7 mouse cellular contexts compared by ENCODE assay signal in genomic region chr1:51466385-51466784, GRCm38 (mm10). TPM values are rescaled to one million over a fixed set of nuclear protein-coding genes. Genes with fewer than 3 reads are reported as not detected.
DNase-seq lines count a peak whose midpoint lies in the region; ATAC-seq and TF ChIP-seq lines count a peak whose summit lies in the region.

No protein-coding gene starts in this region.

- DNase-seq in CD4-positive, CD25-positive, alpha-beta regulatory T cell, adult 2 months (ENCODE audit: low read depth, low spot score), result peak; percentile 60
- DNase-seq in MEL (ENCODE audit: low read depth, low spot score), result peak; percentile 58
- peak; percentile 67 for DNase-seq in lung, postnatal 0 days (ENCODE audit: low spot score)
- no peak for DNase-seq in urinary bladder, postnatal 14 days (ENCODE audit: low spot score)

- no peak for TF ChIP-seq EP300 in MEL (IDR thresholded peaks at IDR 0.05; ENCODE audit: low read depth in 1 of 2, low read length in 2 of 2)
- TF ChIP-seq EP300 in lung, postnatal 0 days (IDR thresholded peaks at IDR 0.05), result no peak

- H3K79me2 ChIP-seq in MEL (ENCODE audit: control insufficient read depth, insufficient read depth, low read length, poor library complexity), result no peaks in the 10 kb centered on the region

- H3K4me2 ChIP-seq in intestine, embryonic 15.5 days (replicated peaks), result no peak overlapping the region
- H3K4me2 ChIP-seq in intestine, embryonic 16.5 days (ENCODE audit: low read depth, low read length), result no peak overlapping the region
- no peak overlapping the region for H3K4me2 ChIP-seq in lung, postnatal 0 days (replicated peaks; ENCODE audit: low read depth, low read length)
- no peak overlapping the region for H3K4me2 ChIP-seq in neural tube, embryonic 15.5 days

- no peak overlapping the region for H3K27ac ChIP-seq in intestine, embryonic 15.5 days
- H3K27ac ChIP-seq in intestine, embryonic 16.5 days (ENCODE audit: low read length), result no peak overlapping the region
- H3K27ac ChIP-seq in MEL (ENCODE audit: control insufficient read depth, low read depth, low read length), result no peak overlapping the region
- no peak overlapping the region for H3K27ac ChIP-seq in lung, postnatal 0 days (ENCODE audit: low read length)
- H3K27ac ChIP-seq in neural tube, embryonic 15.5 days (replicated peaks), result no peak overlapping the region

- no peaks in the 10 kb centered on the region for H3K9me3 ChIP-seq in intestine, embryonic 15.5 days
- H3K9me3 ChIP-seq in intestine, embryonic 16.5 days (ENCODE audit: control insufficient read depth, low read length), result no peaks in the 10 kb centered on the region
- no peaks in the 10 kb centered on the region for H3K9me3 ChIP-seq in MEL (replicated peaks; ENCODE audit: insufficient read depth, low read length)
- no peaks in the 10 kb centered on the region for H3K9me3 ChIP-seq in lung, postnatal 0 days (ENCODE audit: low read length)
- H3K9me3 ChIP-seq in neural tube, embryonic 15.5 days (replicated peaks), result no peaks in the 10 kb centered on the region

- no peak overlapping the region for H3K4me3 ChIP-seq in intestine, embryonic 15.5 days (replicated peaks)
- no peak overlapping the region for H3K4me3 ChIP-seq in intestine, embryonic 16.5 days (ENCODE audit: low read length)
- no peak overlapping the region for H3K4me3 ChIP-seq in MEL (ENCODE audit: control insufficient read depth in 1 of 2, insufficient read depth in 1 of 2, low read depth in 2 of 2, low read length in 2 of 2)
- H3K4me3 ChIP-seq in lung, postnatal 0 days (ENCODE audit: low read depth, low read length), result no peak overlapping the region
- no peak overlapping the region for H3K4me3 ChIP-seq in neural tube, embryonic 15.5 days (replicated peaks)

- TF ChIP-seq RAD21 in MEL (IDR thresholded peaks at IDR 0.05; ENCODE audit: low read depth, low read length), result peak; percentile 48

- TF ChIP-seq CTCF in MEL (IDR thresholded peaks at IDR 0.05 in 2 of 3, conservative IDR thresholded peaks at IDR 0.05 in 1 of 3; ENCODE audit: control insufficient read depth in 1 of 3, insufficient read depth in 1 of 3, low read depth in 2 of 3, low read length in 3 of 3, poor library complexity in 1 of 3, severe bottlenecking in 1 of 3), result peak in 2 of 3 experiments; percentile 25 to 66; a peak in 4 of 6 replicates
- TF ChIP-seq CTCF in lung, postnatal 0 days (IDR thresholded peaks at IDR 0.05), result peak; percentile 72

- no peaks in the 10 kb centered on the region for H3K27me3 ChIP-seq in intestine, embryonic 15.5 days (replicated peaks)
- no peaks in the 10 kb centered on the region for H3K27me3 ChIP-seq in intestine, embryonic 16.5 days (replicated peaks; ENCODE audit: control insufficient read depth, insufficient read depth, low read length)
- H3K27me3 ChIP-seq in MEL (ENCODE audit: control insufficient read depth in 1 of 2, insufficient read depth in 2 of 2, low read length in 2 of 2), result no peaks in the 10 kb centered on the region
- H3K27me3 ChIP-seq in lung, postnatal 0 days (replicated peaks; ENCODE audit: insufficient read depth, low read length), result no peaks in the 10 kb centered on the region
- H3K27me3 ChIP-seq in neural tube, embryonic 15.5 days (replicated peaks), result no peaks in the 10 kb centered on the region

- 31% methylated on average over 1 of the region's 1 CpGs for WGBS in intestine, embryonic 15.5 days
- WGBS in intestine, embryonic 16.5 days, result 33% methylated on average over 1 of the region's 1 CpGs
- 15% methylated on average over 1 of the region's 1 CpGs for WGBS in lung, postnatal 0 days
- WGBS in neural tube, embryonic 15.5 days, result 50% methylated on average over 1 of the region's 1 CpGs

- H3K4me1 ChIP-seq in intestine, embryonic 15.5 days (replicated peaks), result no peaks in the 10 kb centered on the region
- H3K4me1 ChIP-seq in intestine, embryonic 16.5 days (ENCODE audit: control insufficient read depth, insufficient read depth, low read length), result no peaks in the 10 kb centered on the region
- H3K4me1 ChIP-seq in MEL (ENCODE audit: control insufficient read depth in 1 of 2, insufficient read depth in 2 of 2, low read length in 2 of 2), result no peaks in the 10 kb centered on the region
- H3K4me1 ChIP-seq in lung, postnatal 0 days (ENCODE audit: insufficient read depth, low read depth, low read length), result no peaks in the 10 kb centered on the region
- no peaks in the 10 kb centered on the region for H3K4me1 ChIP-seq in neural tube, embryonic 15.5 days

- ATAC-seq in intestine, embryonic 15.5 days, result peak; percentile 58
- ATAC-seq in intestine, embryonic 16.5 days, result no peak
- no peak; the same call in 1 of the 2 replicates for ATAC-seq in lung, postnatal 0 days
- ATAC-seq in neural tube, embryonic 15.5 days (ENCODE audit: low FRiP score), result no peak

- H3K36me3 ChIP-seq in intestine, embryonic 15.5 days, result no peaks in the 10 kb centered on the region
- H3K36me3 ChIP-seq in intestine, embryonic 16.5 days (ENCODE audit: control insufficient read depth, insufficient read depth, low read length), result no peaks in the 10 kb centered on the region
- H3K36me3 ChIP-seq in MEL (ENCODE audit: control insufficient read depth in 1 of 2, insufficient read depth in 2 of 2, low read length in 2 of 2), result peaks cover 0 to 3% of the 10 kb centered on the region in 2 experiments; a peak in 2 of 4 replicates
- H3K36me3 ChIP-seq in lung, postnatal 0 days (ENCODE audit: insufficient read depth, low read length), result no peaks in the 10 kb centered on the region
- H3K36me3 ChIP-seq in neural tube, embryonic 15.5 days, result no peaks in the 10 kb centered on the region

- H3K9ac ChIP-seq in intestine, embryonic 15.5 days, result no peak overlapping the region
- no peak overlapping the region for H3K9ac ChIP-seq in intestine, embryonic 16.5 days (ENCODE audit: low read depth, low read length)
- no peak overlapping the region for H3K9ac ChIP-seq in MEL (ENCODE audit: control insufficient read depth, low read depth, low read length, poor library complexity, severe bottlenecking)
- H3K9ac ChIP-seq in lung, postnatal 0 days (replicated peaks; ENCODE audit: low read depth), result no peak overlapping the region
- H3K9ac ChIP-seq in neural tube, embryonic 15.5 days (replicated peaks), result no peak overlapping the region

- no peak for TF ChIP-seq POLR2A in MEL (IDR thresholded peaks at IDR 0.05; ENCODE audit: control insufficient read depth in 1 of 2, insufficient read depth in 1 of 2, low read depth in 1 of 2, low read length in 2 of 2, poor library complexity in 1 of 2)

TF ChIP-seq in MEL, 35 proteins besides CTCF, POLR2A, EP300 and RAD21:
- TF ChIP-seq USF2 (IDR thresholded peaks at IDR 0.05; ENCODE audit: borderline replicate concordance in 1 of 2, insufficient read depth in 1 of 2, low read depth in 1 of 2, low read length in 2 of 2), result no peak
- TF ChIP-seq ZC3H11A (IDR thresholded peaks at IDR 0.05; ENCODE audit: low read depth, low read length), result peak; percentile 26; the same call in 1 of the 2 replicates
- no peak for TF ChIP-seq MEF2A (IDR thresholded peaks at IDR 0.05; ENCODE audit: extremely low read depth, insufficient replicate concordance, low read depth, low read length, poor library complexity, severe bottlenecking)
- no peak for TF ChIP-seq GATA1 (IDR thresholded peaks at IDR 0.05; ENCODE audit: low read depth, low read length)
- TF ChIP-seq SMC3 (IDR thresholded peaks at IDR 0.05; ENCODE audit: low read depth, low read length), result peak; percentile 85
- no peak for TF ChIP-seq MAX (IDR thresholded peaks at IDR 0.05; ENCODE audit: low read length)
- no peak for TF ChIP-seq TAL1 (IDR thresholded peaks at IDR 0.05; ENCODE audit: low read length)
- TF ChIP-seq MXI1 (IDR thresholded peaks at IDR 0.05; ENCODE audit: low read depth, low read length), result no peak

RNA-seq across cellular contexts. Expression of gene Nabp1, which starts 11.8 kb away (rescaled TPM):
- polyA plus RNA-seq in intestine, embryonic 15.5 days (2015; fragmentation: Nextera tagmentation; extraction: Ambion mirVana), result 13.2 and 14.3 TPM in 2 replicates
- polyA plus RNA-seq in intestine, embryonic 16.5 days (2015; fragmentation: Nextera tagmentation; extraction: Ambion mirVana), result 16.0 and 19.1 TPM in 2 replicates
- 10.0 and 11.7 TPM in 2 replicates for total RNA-seq in MEL (2012; rRNA removed)
- polyA plus RNA-seq in MEL (2012; ENCODE audit: insufficient read depth in 1 of 2, insufficient read length in 2 of 2, low read depth in 1 of 2, low replicate concordance in 2 of 2, missing spikeins in 1 of 2), result 1 to 10 TPM in 1 of 2 experiments, not detected in 1; 5.4 TPM
- 20.0 and 25.0 TPM in 2 replicates for polyA plus RNA-seq in lung, postnatal 0 days (2015; fragmentation: Nextera tagmentation; extraction: Ambion mirVana)
- 8.0 and 11.9 TPM in 2 replicates for polyA plus RNA-seq in neural tube, embryonic 15.5 days (2015; fragmentation: Nextera tagmentation; extraction: Ambion mirVana)
